Mouse (Mus musculus) gastrocnemius, adult 18-20 months (tissue): ENCODE measurements at regions not wholly inside any gene's neighbourhood (a gene's known extent, or its start where the extent isn't known, plus 50 kb on each side); places are given as distances from the start of the nearest gene placed in this dataset.

Experiments
- DNase-seq: peaks from one replicate; pipeline ENCODE4 v3.0.0; 2021; ENCODE audit warnings: low spot score

- peak; percentile 6 for DNase-seq
Observed at GRCm38 (mm10) chr6:36004701-36005100, 383.2 kb upstream of the Chrm2 start.

- DNase-seq = no peak
Observed at GRCm38 (mm10) chr6:36002090-36002489, 385.8 kb upstream of the Chrm2 start.

- no peak for DNase-seq
Observed at GRCm38 (mm10) chr6:35988891-35989290, 399.0 kb upstream of the Chrm2 start.

GRCm38 (mm10) chr6:35940071-35940470 is 400.4 kb upstream of the Mtpn start:
- DNase-seq = no peak

- no peak for DNase-seq
Observed at GRCm38 (mm10) chr6:35924189-35924588, 384.5 kb upstream of the Mtpn start.

GRCm38 (mm10) chr6:35897990-35898389 is 358.3 kb upstream of the Mtpn start:
- no peak for DNase-seq

- no peak for DNase-seq
Observed at GRCm38 (mm10) chr6:35895692-35896091, 356.0 kb upstream of the Mtpn start.

- DNase-seq = no peak
Observed at GRCm38 (mm10) chr6:35874671-35875070, 335.0 kb upstream of the Mtpn start.

GRCm38 (mm10) chr6:35871388-35871787 is 331.7 kb upstream of the Mtpn start:
- DNase-seq = no peak

- no peak for DNase-seq
Observed at GRCm38 (mm10) chr6:35864218-35864617, 324.5 kb upstream of the Mtpn start.

GRCm38 (mm10) chr6:35853993-35854392 is 314.3 kb upstream of the Mtpn start:
- DNase-seq = no peak

- no peak for DNase-seq
Observed at GRCm38 (mm10) chr6:35816657-35817056, 277.0 kb upstream of the Mtpn start.

- DNase-seq = no peak
Observed at GRCm38 (mm10) chr6:35814476-35814875, 274.8 kb upstream of the Mtpn start.

GRCm38 (mm10) chr6:35805738-35806137 is 266.1 kb upstream of the Mtpn start:
- no peak for DNase-seq

- DNase-seq = no peak
Observed at GRCm38 (mm10) chr6:35804041-35804440, 264.4 kb upstream of the Mtpn start.

- no peak for DNase-seq
Observed at GRCm38 (mm10) chr6:35779706-35780105, 240.0 kb upstream of the Mtpn start.

GRCm38 (mm10) chr6:35770907-35771306 is 231.2 kb upstream of the Mtpn start:
- no peak for DNase-seq

- no peak for DNase-seq
Observed at GRCm38 (mm10) chr6:35759606-35760246, 220.0 kb upstream of the Mtpn start.

GRCm38 (mm10) chr6:35746034-35746433 is 206.3 kb upstream of the Mtpn start:
- DNase-seq = no peak

- DNase-seq = no peak
Observed at GRCm38 (mm10) chr6:35705587-35705986, 165.9 kb upstream of the Mtpn start.

- no peak for DNase-seq
Observed at GRCm38 (mm10) chr6:35667062-35667461, 127.4 kb upstream of the Mtpn start.

GRCm38 (mm10) chr6:35651401-35651800 is 111.7 kb upstream of the Mtpn start:
- no peak for DNase-seq

- DNase-seq = no peak
Observed at GRCm38 (mm10) chr6:35645210-35645609, 105.5 kb upstream of the Mtpn start.

GRCm38 (mm10) chr6:35640672-35641071 is 101.0 kb upstream of the Mtpn start:
- no peak for DNase-seq
